Mouse (Mus musculus) activated CD4-positive, CD25-positive, alpha-beta regulatory T cell, adult 4 months (primary cell): ENCODE measurements around the gene Aven. TPM values are rescaled to one million over a fixed set of nuclear protein-coding genes. Genes with fewer than 3 reads are reported as not detected.
A peak's percentile ranks its signal among the peaks of the same experiment; 100 is the strongest.

Source experiments
- ATAC-seq: one replicate; pipeline ENCODE4 v1.8.0; 2017
- polyA plus RNA-seq, 2 experiments: library from polyadenylated mRNA; unstranded; fragments of 100-300 nt; shearing (Covaris generic); gene quantifications; one replicate each; pipeline ENCODE4 v1.2.1; 2017

The Aven gene
- polyA plus RNA-seq, 2 experiments from 2014 or later = 12.1 to 13.0 TPM

- no peak for ATAC-seq
Measured at GRCm38 (mm10) chr2:112490483-112491196, 2.1 kb upstream of the Aven start.

DNA sequence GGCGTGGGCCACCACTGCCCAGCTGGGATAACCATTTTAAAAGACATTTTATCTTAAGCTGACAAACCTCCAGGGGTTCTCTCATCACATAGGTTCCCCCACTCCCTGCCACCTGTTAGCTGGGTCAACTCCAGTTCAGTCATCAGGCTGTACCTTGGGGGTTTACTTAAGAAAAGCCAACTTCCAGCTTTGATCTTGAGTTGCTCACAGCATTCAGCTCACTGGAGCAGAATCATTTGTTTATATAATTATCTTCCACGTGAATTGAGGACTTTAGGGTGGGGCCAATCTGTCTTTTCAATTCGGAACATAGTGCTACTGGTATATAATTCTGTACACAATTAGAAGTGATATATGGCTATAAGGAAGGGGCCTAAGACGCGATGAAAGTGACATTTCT lies 1.1 kb upstream of the Aven start:
- no peak for ATAC-seq

DNA sequence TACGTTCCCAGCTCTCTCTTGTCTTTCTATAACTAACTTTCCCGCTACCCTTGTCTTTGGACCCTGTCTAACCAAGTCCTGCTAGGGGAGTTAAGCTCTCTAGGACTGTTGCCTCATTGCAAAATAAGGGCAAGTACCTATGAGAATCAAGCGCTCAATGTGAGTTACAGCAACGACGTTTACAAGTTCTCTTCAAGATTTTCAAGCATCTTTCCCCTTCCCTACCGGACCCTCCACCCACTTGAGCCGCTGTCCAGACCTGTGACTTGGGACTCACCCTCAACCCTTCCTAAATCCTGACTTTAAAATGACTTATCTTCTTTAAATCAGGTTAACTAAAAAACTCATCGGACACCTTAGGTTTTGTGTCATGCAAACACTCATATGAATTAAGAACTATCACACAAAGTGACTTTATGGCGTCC lies 321 bp upstream of the Aven start:
- peak; percentile 34 for ATAC-seq

DNA sequence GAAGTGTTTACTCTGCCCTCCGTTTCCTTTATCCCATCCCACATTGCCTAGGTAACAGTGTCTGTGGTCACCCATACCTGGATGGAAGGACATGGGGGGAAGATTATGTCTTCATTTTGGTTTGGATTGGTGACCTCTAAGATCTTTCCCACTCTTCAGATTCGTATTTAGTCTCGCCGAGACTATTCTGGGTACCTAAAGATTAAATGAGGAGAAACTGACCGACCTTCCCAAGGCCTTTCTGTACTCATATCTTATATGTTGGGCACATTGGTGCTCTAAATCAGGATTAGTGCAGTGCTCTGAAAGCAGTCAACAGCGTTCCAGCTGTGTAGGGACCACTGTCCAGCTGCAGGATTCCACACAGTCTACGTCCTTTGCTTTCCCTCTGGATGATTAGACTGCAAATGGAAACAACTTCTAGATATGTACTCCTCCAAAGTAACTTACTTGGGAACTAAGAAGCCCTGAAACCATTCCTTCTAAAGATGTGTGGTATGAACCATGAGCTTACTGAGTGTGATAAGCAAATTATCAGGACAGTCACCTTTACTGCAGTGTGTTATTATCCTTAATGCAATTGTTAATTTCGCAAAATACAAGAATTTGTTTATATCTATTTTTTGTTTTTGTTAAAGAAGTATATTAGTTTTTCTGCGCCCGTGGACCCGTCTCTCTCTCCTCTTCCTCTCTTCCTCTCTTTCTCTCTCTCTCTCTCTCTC lies 936 bp downstream of the Aven start:
- ATAC-seq = no peak

- ATAC-seq = no peak
Measured at GRCm38 (mm10) chr2:112497851-112498250, 5.1 kb downstream of the Aven start.

DNA sequence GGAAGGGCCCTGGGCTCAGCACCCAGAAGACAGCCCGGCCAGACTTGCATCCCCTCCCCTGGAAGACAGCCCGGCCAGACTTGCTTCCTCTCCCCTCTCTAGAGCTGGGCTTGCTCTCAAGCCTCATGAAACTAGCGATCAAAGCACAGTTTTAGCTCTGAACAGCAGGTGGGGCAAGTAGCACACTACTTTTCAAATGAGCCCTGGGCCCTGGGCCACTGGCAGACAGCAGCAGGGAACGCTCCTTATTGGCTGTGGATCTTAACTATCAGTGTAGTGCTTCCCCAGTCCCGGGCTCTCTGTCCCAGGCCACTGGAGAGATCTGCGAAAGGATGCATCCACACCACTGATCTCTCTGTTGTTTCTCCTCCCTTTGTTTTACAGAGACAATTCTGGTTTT lies 8.4 kb downstream of the Aven start:
- peak; percentile 97 for ATAC-seq

GRCm38 (mm10) chr2:112503978-112504377 lies 11.2 kb downstream of the Aven start:
- ATAC-seq = no peak

- peak; percentile 5 for ATAC-seq
Measured at GRCm38 (mm10) chr2:112506841-112507435, 14.2 kb downstream of the Aven start.

DNA sequence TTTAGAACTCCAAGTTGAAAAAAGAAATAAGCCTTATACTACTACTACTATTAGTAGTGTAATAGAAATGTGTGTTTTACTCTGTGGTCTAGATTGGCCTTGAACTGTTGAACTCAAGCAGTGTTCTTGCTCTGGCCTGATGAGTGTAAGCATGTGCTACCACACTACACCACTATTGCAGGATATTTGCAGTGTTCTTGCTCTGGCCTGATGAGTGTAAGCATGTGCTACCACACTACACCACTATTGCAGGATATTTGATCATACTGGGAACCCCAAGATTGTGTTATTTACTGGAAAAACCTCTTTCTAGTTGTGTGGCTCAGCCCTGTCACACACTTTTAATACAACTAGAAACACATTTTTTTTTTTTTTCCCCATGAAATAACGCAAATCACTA lies 14.7 kb downstream of the Aven start:
- peak; percentile 71 for ATAC-seq

GRCm38 (mm10) chr2:112510140-112510539 lies 17.4 kb downstream of the Aven start:
- ATAC-seq = peak; percentile 81

GRCm38 (mm10) chr2:112513036-112513435 lies 20.3 kb downstream of the Aven start:
- ATAC-seq = no peak

- ATAC-seq = no peak
Measured at GRCm38 (mm10) chr2:112516728-112517127, 24.0 kb downstream of the Aven start.

- peak; percentile 86 for ATAC-seq
Measured at GRCm38 (mm10) chr2:112517218-112517617, 24.5 kb downstream of the Aven start.

DNA sequence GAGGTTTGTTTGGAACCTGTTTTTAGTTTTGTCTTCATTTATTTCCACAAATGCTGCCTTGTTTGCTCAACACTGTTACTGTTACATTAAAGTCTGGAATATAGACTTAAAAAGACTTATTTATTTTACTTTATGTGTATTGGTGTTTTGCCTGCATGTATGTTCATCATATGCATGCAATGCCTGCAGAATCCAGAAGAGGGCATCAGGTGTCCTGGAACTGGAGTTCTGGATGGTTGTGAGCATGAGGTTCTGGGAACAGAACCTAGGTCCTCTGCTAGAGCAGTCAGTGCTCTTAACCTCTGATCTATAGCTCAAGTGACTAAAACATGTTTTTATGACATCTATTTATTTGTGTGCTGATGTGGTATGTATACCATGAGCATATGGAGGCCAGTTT lies 25.8 kb downstream of the Aven start:
- no peak for ATAC-seq

- ATAC-seq = no peak
Measured at GRCm38 (mm10) chr2:112520526-112521482, 28.0 kb downstream of the Aven start.

DNA sequence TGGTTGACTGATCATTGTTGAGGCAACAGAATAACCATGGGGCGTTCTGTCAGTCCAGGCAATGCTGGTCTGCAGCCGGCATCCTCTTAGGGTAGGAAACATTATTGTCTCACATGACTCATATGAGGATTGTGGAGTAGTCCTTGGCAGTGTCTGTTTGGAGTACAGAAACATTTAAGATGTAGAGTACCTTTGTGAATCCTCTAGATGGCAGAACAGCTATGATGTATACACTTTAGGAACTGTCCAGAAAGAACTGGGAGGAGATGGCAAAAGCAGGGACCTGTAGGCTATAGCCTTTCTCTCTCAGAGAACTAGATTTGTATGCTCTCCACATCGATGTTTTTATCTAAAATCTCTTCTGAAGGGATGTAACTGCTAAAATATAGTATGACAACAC lies 34.2 kb downstream of the Aven start:
- no peak for ATAC-seq

- ATAC-seq = no peak
Measured at GRCm38 (mm10) chr2:112532812-112533496, 40.2 kb downstream of the Aven start.

- no peak for ATAC-seq
Measured at GRCm38 (mm10) chr2:112534677-112535222, 42.0 kb downstream of the Aven start.

DNA sequence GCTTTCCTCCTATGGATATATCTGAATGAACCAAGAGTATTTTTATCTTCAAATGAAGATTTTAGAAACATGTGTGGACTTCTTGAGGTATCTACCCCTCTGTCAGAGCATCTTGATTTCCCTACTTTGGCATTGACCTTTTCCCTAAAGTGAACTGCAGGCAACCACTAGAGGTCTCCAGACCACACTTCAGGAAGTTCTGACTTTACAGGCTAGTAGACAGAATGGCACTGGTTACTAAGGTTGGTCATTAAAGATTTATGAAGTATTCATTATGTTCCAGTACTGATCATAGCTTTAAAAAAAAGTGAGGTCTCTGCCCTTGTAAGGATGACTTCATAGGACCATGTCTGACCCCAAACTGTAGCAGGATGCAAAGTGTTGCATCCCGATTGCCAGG lies 46.0 kb downstream of the Aven start:
- peak; percentile 43 for ATAC-seq

- ATAC-seq = no peak
Measured at GRCm38 (mm10) chr2:112541695-112542285, 49.0 kb downstream of the Aven start.

DNA sequence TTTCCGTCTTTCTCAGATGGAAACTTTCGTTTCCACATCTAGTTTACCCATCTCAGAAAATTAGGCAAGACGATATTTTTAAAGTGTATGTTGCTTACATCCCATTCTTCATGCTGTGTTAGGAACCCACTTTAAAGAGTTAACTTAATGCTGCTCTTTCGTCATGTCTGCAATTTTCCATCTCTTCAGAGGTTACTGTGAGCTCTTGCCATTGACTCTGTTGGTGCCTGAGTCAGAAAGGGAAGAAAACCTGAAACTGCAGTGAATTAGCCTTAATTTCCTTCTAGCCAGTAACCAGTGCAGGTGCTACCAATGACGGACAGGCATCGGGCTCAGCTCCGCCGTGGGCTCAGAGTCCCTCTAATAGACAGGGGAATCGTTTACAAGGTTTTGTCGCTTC lies 63.8 kb downstream of the Aven start:
- peak; percentile 35 for ATAC-seq
